Mouse (Mus musculus) neural tube, embryonic 10.5 days (tissue): ENCODE data around the gene Epop.

ENCODE experiments used
- DNase-seq: peaks from one replicate; pipeline ENCODE4 v3.0.0-alpha.2; 2017; ENCODE audit warnings: low spot score; ENCODE audit errors: extremely low spot score

The Epop gene

GRCm38 (mm10) chr11:97590227-97590960, 39.1 kb downstream of the Epop start:
- DNase-seq: no peak

GRCm38 (mm10) chr11:97589216-97589615, 40.3 kb downstream of the Epop start:
- DNase-seq: no peak

DNA sequence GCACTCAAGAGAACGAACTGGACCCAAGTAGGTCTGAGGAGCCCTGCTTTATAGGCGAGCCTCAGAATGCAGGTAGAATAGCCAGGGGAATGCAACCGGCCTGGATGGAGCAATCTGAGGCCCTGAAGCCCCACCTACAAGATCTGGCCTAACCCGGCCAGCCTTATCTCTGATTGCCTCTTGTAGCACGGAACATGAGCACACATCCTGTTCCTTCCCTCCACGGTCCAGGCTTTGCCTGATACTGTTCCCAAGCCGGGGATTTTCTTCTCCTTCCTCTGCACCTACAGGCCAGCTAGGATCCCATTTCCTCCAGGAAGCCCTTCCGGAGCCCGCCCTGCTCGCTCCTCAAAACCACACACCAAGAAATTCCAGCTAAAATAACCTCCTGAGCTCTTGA, 43.6 kb downstream of the Epop start:
- DNase-seq: no peak

DNA sequence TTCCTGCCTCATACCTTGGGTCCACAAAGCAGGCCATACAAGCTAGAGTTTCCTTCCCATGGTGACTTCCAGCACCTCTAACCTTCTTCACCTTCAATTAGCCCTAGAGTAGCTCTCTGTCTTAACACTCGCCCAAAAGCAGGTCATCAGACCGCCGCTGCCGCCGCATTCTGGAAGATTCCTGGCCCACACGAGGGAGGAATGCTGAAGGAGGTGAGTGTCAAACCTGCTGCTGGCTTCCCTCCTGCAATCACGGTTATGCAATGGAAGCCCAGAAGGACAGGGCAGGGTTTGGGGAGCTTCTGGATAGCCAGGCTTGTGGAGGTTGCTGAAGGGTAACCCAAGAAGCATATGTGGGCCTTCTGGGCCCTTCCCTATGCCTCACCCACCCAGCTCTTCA, 45.0 kb downstream of the Epop start:
- DNase-seq: no peak

DNA sequence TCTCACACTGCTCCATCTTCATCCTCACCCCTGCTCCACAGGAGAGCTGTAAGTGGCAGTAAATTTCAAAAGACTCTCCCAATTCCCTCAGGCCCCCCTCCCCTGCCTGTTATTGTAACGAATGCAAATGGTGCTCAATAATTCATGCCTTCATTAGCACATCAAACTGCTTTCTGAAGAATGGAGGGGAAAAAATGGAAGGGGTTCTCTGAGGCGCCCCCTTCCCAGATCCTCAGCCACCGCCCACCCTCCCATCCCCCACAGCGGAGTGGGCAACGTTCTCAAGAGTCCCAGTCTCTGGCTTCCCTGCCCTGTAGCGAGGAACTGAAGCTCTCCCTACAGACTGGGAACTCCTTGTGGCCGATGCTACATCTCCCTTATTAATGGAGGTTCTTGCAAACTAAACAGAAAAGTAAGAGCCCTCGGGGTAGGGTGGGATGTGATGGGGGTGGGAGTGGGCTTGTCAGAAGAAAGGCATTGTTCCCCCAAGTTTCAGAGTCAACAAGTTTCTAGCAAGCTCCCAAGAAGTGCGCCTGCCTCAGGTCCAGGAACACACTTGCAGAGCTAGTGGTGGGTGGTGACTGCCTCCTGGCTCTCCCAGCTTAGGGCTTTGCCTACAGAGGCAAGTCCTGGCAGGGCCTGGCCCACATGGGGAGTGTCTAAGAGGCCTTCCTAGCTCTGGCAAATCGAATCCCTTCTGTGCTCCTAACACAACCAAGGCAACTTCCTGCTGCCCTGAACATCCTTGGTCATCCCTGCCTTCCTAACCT, 50.2 kb downstream of the Epop start:
- no peak for DNase-seq

DNA sequence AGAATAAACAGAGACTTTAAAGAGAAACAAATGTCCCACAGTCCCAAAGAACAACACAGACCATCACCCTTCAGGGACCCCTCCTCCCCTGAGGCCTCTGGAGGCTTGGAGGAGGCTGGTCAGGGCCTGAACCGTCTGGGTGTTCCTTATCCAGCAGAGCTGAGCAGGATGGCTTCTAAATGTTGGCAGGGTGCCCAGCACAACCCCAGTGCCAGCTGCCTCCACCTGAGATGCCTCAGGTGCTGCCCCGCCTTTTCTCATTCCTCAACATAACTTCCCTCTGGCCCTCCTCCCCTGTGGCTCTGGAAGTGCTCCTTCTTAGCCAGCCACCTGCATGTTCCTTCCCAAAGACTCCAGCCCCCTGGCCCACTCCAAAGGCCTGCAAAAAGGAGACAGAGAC, 51.2 kb downstream of the Epop start:
- DNase-seq: no peak
